Mouse (Mus musculus): ENCODE measurements around the gene Gpsm2.
"Not testable (repeated sequence)": the region's sequence is repeated elsewhere in the genome, so short reads cannot be mapped to it uniquely, and the experiment has no call there.

The Gpsm2 gene

GRCm38 (mm10) chr3:108727344-108727743 is 5.2 kb upstream of the Gpsm2 start:
- DNase-seq (ENCODE audit: low read depth, low spot score), result no peak

DNA sequence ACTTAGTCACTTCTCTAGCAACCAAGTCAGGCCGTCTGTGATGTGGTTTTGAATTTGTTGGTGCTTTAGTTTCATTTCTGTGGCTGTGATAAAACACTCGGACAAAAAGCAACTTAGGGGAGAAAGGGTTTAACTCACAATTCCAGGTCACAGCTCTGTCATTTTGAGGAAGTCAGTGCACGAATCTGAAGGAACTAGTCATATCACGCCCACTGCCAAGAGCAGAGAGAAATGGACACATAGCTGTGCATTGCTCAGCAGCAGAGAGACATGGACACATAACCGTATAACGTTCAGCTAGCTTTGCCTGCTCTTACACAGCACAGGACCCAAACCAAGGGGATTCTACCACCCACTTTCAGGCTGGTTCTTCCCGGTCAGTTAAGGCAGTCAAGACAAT is 4.3 kb upstream of the Gpsm2 start:
- DNase-seq (ENCODE audit: low read depth, low spot score), result no peak

- peak; percentile 59 for DNase-seq (ENCODE audit: low read depth, low spot score)
These were observed 775 bp downstream of the Gpsm2 start for GRCm38 (mm10) chr3:108721076-108721991.

DNA sequence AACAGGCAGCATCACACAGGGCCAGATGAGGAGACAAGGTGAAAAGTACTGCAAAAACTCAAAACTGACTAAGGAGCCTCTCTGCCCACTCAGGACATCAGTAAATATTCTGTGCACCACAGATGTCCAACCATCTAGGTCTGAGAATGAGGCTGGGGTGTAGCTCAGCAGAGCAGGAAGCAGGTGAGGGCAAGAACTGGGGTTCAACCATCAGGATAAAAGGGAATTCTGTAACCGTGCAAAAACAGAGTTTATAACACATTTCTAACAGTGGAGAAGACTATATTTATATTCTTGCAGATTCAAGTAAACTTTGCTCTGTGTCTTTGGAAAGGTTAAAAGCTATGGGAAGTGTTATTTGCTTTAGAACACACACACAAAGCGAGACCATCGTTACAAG is 2.3 kb downstream of the Gpsm2 start:
- no peak for DNase-seq (ENCODE audit: low read depth, low spot score)

DNA sequence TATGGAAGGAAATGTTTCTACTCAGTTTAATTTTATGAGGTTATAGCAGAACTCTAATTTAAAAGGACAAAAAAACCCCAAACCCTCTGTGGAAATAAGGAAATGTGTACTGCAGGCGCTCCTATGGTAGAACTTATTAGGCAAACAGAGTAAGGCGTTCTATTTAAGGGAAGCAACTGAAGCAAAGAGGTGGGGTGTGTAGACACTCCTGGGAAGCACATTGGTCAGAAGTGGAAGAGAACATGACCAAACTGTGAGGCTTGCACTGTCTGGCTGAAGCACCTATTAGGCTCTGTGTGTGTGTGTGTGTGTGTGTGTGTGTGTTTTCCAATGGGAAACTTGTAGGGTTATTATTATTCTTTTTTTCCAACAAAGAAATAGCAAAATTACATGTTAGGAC is 2.8 kb downstream of the Gpsm2 start:
- no peak for DNase-seq (ENCODE audit: low read depth, low spot score)

DNA sequence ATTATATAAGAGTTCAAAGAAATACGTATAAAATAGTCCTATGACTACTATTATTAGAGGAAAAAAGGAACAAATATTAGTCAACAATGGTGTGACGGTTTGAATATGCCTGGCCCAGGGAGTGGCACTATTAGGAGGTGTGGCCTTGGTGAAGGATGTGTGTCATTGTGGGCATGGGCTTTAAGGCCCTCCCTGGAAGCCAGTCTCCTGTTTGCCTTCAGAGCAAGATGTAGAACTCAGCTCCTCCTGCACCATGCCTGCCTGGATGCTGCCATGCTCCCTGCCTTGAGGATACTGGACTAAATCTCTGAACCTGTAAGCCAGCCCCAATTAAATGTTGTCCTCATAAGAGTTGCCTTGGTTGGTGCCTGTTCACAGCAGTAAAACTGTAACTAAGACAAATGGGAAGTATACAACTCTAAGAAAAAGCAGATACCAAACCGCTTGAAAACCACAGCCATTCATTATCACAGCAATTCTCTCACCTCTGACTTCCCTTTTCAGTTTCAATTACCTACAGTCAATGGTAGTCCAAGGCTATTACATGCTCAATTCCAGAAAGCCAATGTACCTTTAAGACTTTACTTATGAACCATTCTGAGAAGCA is 4.1 kb downstream of the Gpsm2 start:
- DNase-seq (ENCODE audit: low read depth, low spot score), result no peak

DNA sequence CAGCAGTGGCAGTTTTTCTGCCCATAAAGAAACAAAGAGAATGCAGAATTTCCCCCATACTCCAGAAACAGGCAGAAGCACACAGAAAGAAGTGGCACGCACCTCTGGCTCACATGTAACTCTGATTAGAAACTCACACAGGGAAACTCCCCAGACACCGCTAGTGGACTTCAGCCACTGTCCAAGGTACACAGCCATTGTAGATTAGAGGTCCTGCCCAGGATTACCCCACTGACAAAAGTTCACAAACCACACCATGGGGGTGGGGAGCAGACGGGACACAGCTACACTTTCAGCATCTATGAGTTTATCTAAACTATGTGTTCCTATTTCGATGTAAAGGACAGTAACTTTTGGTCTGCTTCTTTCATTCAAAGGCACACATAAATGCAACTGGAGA is 7.3 kb downstream of the Gpsm2 start:
- DNase-seq (ENCODE audit: low read depth, low spot score), result no peak

- peak; percentile 44 for DNase-seq (ENCODE audit: low read depth, low spot score)
These were observed 8.9 kb downstream of the Gpsm2 start for GRCm38 (mm10) chr3:108713065-108713675.

GRCm38 (mm10) chr3:108711296-108711695 is 10.8 kb downstream of the Gpsm2 start:
- no peak for DNase-seq (ENCODE audit: low read depth, low spot score)

DNA sequence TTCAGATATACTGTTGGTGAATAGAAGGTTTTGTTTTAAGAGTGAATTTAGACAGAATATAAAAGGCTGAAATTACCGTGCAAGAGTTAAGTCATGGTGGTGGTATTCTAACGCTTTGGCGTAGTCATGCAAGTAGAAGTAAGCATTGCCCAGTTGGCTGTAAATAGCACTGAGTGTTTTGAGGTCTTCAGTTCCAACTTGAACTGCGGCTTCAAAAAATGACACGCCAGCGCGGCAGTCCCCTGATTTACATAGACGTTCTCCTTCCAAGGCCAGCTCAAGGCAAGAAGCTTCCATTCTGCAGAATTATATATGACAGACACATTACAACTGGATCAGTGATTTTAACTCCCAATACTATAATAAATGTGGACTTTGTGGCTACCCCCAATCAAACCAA is 19.3 kb downstream of the Gpsm2 start:
- no peak for DNase-seq (ENCODE audit: low read depth, low spot score)

DNA sequence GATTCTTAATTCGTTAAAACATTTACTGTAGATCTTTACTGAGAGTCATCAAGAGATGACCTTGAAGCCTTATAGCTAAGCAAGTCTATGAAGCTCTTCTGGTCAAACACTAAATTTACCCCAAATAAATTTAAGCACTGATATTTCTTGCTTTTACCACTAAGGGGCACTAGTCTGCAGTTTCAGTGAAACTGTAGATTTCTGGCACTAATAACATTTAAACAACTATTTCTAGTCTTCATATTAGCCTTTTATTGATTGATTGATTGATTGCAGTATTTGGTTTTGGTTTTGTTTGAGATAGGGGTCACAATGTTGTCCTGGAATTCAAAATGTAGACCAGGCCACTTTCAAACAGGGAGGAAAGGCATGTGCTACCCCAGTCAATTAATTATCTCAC is 20.9 kb downstream of the Gpsm2 start:
- no peak for DNase-seq (ENCODE audit: low read depth, low spot score)

GRCm38 (mm10) chr3:108699786-108700185 is 22.3 kb downstream of the Gpsm2 start:
- no peak for DNase-seq (ENCODE audit: low read depth, low spot score)

DNA sequence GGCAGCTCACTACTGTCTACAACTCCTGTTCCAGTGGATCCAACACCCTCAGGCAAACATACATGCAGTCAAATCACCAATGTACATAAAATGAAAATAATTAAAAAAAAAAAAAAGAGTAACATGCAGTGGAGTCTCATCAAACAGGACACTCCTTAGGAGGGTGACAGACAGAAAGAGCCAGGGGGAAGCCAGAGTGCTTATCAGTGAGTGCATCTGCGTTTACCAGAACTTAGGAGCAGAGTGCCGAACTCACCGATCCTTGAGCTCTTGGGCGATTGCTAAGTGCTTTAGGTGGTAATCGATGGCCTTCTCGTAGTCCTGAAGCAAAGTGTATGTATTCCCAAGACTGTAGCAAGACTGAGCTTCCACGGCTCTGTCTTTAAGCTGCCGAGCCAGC is 23.4 kb downstream of the Gpsm2 start:
- no peak for DNase-seq (ENCODE audit: low read depth, low spot score)

- DNase-seq (ENCODE audit: low read depth, low spot score), result no peak
These were observed 27.8 kb downstream of the Gpsm2 start for GRCm38 (mm10) chr3:108694321-108694720.

DNA sequence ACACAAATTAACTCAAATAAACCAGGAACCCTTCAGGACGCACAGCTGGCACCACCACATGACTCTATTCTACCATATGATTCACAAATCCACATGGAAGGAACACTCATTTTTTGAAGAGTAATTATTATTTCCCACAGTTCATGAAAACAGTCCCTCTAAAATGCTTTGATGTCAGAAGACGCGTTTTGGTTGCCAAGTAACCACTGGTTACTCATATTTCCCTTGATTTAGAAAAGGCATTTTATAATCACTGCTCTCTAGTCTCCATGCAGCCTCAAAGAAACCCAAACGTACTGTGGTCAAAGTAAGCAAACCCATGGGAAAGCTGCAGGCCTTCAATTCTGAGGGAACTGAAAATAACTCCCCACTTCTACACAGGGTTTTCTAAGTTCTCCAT is 32.1 kb downstream of the Gpsm2 start:
- DNase-seq (ENCODE audit: low read depth, low spot score), result no peak

DNA sequence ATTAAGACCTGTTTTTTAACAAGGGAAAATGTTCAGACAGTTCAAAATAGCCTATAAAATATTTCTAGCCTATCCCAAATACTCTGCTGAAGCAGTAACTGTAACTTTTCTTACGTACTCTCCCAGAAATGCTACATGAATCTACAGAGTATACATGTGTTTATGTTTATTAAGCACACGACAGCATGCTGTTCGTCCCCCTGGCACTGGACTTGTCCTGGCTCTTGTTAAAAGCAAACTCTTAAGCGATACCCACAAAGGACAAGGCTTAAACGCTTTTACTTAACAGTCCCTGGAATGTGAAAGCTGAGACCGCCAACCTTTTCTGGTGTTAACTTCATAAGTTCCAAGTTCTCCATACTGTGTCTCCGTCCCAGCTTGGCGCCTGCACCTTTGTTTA is 32.7 kb downstream of the Gpsm2 start:
- DNase-seq (ENCODE audit: low read depth, low spot score), result no peak

GRCm38 (mm10) chr3:108689015-108689441 is 33.1 kb downstream of the Gpsm2 start:
- DNase-seq (ENCODE audit: low read depth, low spot score), result no peak

DNA sequence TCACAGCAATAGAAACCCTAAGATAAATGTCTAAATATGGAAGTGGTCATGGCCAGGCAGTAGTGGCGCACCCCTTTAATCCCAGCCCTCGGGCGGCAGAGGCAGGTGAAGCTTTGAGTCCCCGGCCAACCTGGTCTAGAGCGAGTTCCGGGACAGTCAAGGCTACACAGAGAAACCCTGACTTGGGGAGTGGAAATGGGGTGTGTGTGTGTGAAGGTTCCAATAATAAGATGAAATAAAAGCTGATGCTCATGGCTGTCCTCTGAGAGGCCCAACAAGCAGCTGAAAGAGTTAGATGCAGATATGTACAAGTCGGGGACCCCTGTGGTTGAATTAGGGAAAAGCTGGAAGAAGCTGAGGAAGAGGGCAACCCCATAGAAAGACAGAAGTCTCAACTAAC is 36.4 kb downstream of the Gpsm2 start:
- no peak for DNase-seq (ENCODE audit: low read depth, low spot score)

DNA sequence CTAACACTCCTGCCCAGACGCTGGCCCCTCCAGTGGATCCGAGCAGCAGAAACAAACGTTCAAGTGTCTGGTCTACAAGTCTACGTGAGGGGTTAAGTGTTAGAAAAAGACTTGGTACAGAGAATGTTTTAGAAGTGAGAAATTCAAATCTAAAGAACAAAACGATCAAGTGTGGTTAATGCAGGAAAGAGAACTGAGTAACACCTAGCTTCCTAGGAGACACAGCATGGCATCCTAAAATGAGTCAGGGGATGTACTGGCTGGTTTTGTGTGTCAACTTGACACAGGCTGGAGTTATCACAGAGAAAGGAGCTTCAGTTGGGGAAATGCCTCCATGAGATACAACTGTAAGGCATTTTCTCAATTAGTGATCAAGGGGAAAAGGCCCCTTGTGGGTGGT is 38.5 kb downstream of the Gpsm2 start:
- DNase-seq (ENCODE audit: low read depth, low spot score), result not testable (repeated sequence)

DNA sequence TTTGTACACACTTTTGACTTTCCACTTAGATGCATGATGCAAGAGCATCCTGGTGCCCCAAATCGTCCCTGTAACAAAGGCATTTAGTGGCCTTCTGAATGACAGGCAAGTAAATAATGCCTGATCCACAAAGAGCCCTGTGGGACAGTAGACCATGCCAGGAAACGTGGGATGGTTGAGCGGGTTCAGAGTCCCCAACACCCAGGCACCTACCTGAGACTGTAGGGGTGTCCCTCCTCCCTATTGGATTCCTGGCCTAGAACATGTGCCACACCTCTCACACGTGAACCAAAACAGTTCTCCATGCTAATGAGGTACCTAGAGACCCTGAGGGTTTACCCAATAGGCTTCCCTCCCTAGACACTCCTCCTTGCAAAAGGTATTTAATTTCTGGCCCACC is 41.1 kb downstream of the Gpsm2 start:
- no peak for DNase-seq (ENCODE audit: low read depth, low spot score)

GRCm38 (mm10) chr3:108676616-108677015 is 45.5 kb downstream of the Gpsm2 start:
- DNase-seq (ENCODE audit: low read depth, low spot score), result no peak

DNA sequence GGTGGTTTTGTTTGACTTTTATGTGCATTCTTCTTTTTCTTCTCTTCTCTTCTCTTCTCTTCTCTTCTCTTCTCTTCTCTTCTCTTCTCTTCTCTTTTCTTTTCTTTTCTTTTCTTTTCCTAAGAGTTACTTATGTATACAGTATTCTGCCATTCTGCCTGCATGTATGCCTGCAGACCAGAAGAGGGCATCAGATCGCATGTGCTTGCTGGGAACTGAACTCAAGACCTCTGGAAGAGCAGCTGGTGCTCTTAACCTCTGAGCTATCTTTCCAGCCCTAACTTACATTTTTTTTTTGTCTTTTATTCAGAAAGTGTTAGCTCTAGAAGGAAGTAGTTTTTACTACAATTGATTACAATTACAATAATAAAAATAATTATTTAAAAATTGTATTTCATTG is 61.2 kb downstream of the Gpsm2 start:
- peak; percentile 52 for DNase-seq (ENCODE audit: low read depth, low spot score)

DNA sequence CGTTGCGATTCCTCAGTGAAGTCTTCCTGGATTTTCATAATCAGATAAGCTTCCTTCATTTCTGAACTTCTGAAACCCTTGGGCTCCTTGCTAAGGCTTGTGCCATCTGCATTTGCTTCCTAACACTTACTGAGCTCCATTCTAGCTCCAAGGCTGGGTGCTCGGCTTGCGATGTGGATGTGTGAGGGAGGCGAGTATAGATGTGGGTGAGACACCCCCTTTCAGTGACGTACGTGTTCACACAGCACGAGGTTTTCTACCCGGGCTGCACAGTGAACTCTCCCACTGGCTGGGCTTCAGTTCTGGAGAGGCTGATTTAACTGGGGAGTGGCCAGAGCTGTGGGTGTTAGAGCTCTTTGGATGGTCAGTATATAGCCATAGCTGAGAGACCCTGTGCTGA is 63.5 kb downstream of the Gpsm2 start:
- DNase-seq (ENCODE audit: low read depth, low spot score), result no peak

Measured in ZHBTc4 (cell line).